In the genomic region with DNA sequence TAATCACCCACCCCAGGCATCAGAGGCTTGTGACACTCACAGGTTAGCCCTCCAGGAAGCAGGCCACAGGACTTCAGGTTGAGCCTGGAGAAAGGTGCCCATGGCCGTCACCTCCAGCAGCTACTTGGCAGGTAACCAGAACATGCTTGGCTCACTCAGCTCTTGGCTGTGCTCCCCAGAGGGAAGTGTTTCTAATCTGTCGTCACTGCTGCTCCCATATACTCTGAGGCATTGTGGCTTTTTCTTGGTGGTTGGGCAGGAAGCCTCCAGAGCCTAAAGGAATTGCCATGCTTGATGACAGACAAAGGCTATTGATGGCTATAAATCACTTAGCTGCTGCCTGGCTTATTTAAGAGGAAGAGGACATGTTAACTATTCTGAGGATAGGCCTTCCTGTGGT, we compare ENCODE assay signal across 10 mouse cellular contexts.
A peak's percentile ranks its signal among the peaks of the same experiment; 100 is the strongest.
DNase-seq lines count a peak whose midpoint lies in the region; ATAC-seq and TF ChIP-seq lines count a peak whose summit lies in the region.
"Had no signal": no experiment of that assay in that cellular context is flagged by ENCODE, and none has a peak within 500 bp of the region (broad histone marks: within the 10 kb centered on the region; RNA-seq: fewer than 3 reads in every experiment).

No protein-coding gene starts in this region.

- no peaks in the 10 kb centered on the region for H3K27me3 ChIP-seq in midbrain, embryonic 16.5 days (ENCODE audit: control insufficient read depth, insufficient read depth, low read depth, low read length)
- H3K27me3 ChIP-seq in midbrain, postnatal 0 days (ENCODE audit: insufficient read depth, low read length) = no peaks in the 10 kb centered on the region

- peak; percentile 38 to 78 for DNase-seq in adrenal gland, adult (ENCODE audit: inconsistent age in 2 of 2, low spot score in 1 of 2)
- no peak for DNase-seq in adrenal gland, adult 18-20 months (ENCODE audit: low spot score in 2 of 2)
- DNase-seq in ovary, postnatal 36 days (ENCODE audit: low spot score) = peak; percentile 46
- no peak for DNase-seq in ovary, adult 18-20 months (ENCODE audit: low spot score)
- DNase-seq in kidney, adult 9 months = peak; percentile 65
- no peak for DNase-seq in thymus, postnatal 4 days
- DNase-seq in midbrain, postnatal 0 days (ENCODE audit: low spot score) = no peak
- DNase-seq: forebrain, postnatal 0 days had no signal

- H3K4me2 ChIP-seq in midbrain, embryonic 16.5 days (ENCODE audit: low read length) = no peak overlapping the region
- H3K4me2 ChIP-seq in midbrain, postnatal 0 days (ENCODE audit: low read depth, low read length, poor library complexity, severe bottlenecking) = no peak overlapping the region
- H3K4me2 ChIP-seq: midbrain, embryonic 11.5 days had no signal

- ATAC-seq in midbrain, embryonic 16.5 days = no peak
- no peak for ATAC-seq in midbrain, postnatal 0 days (ENCODE audit: low FRiP score)
- ATAC-seq: forebrain, postnatal 0 days had no signal

- 65% methylated on average over 2 of the region's 2 CpGs for WGBS in midbrain, embryonic 16.5 days
- WGBS in midbrain, postnatal 0 days = 59% methylated on average over 2 of the region's 2 CpGs

- no peaks in the 10 kb centered on the region for H3K4me1 ChIP-seq in midbrain, embryonic 16.5 days (ENCODE audit: control insufficient read depth, insufficient read depth, low read length)
- H3K4me1 ChIP-seq in midbrain, postnatal 0 days (ENCODE audit: insufficient read depth, low read length) = no peaks in the 10 kb centered on the region

- TF ChIP-seq CTCF in midbrain, postnatal 0 days (IDR thresholded peaks at IDR 0.05) = no peak

- H3K4me3 ChIP-seq in midbrain, embryonic 16.5 days (ENCODE audit: low read depth, low read length) = no peak overlapping the region
- no peak overlapping the region for H3K4me3 ChIP-seq in midbrain, postnatal 0 days (ENCODE audit: low read depth, low read length)

- H3K36me3 ChIP-seq in midbrain, embryonic 16.5 days (ENCODE audit: control insufficient read depth, insufficient read depth, low read length) = no peaks in the 10 kb centered on the region
- H3K36me3 ChIP-seq in midbrain, postnatal 0 days (ENCODE audit: insufficient read depth, low read length) = no peaks in the 10 kb centered on the region

- no peak overlapping the region for H3K27ac ChIP-seq in midbrain, embryonic 16.5 days (ENCODE audit: low read length)
- H3K27ac ChIP-seq in midbrain, postnatal 0 days (ENCODE audit: low read depth, low read length) = no peak overlapping the region

- no peak overlapping the region for H3K9ac ChIP-seq in midbrain, embryonic 16.5 days (ENCODE audit: low read depth, low read length)
- no peak overlapping the region for H3K9ac ChIP-seq in midbrain, postnatal 0 days (replicated peaks; ENCODE audit: low read length, poor library complexity, severe bottlenecking)
- H3K9ac ChIP-seq: forebrain, postnatal 0 days had no signal

- H3K9me3 ChIP-seq in midbrain, embryonic 16.5 days (replicated peaks; ENCODE audit: control insufficient read depth, low read length, poor library complexity, severe bottlenecking) = no peaks in the 10 kb centered on the region
- no peaks in the 10 kb centered on the region for H3K9me3 ChIP-seq in midbrain, postnatal 0 days (ENCODE audit: low read length)

Comparison
In these comparisons a context has a peak if more than half of its experiments do, and no peak if none do; other contexts are left out.
1. DNase-seq: peak in adrenal gland, adult (2 of 2), ovary, postnatal 36 days (single experiment) and kidney, adult 9 months (single experiment); none in adrenal gland, adult 18-20 months (0 of 2), ovary, adult 18-20 months (single experiment), thymus, postnatal 4 days (single experiment) and midbrain, postnatal 0 days (single experiment).